ENCODE assay signal across 7 mouse cellular contexts in the genomic region with DNA sequence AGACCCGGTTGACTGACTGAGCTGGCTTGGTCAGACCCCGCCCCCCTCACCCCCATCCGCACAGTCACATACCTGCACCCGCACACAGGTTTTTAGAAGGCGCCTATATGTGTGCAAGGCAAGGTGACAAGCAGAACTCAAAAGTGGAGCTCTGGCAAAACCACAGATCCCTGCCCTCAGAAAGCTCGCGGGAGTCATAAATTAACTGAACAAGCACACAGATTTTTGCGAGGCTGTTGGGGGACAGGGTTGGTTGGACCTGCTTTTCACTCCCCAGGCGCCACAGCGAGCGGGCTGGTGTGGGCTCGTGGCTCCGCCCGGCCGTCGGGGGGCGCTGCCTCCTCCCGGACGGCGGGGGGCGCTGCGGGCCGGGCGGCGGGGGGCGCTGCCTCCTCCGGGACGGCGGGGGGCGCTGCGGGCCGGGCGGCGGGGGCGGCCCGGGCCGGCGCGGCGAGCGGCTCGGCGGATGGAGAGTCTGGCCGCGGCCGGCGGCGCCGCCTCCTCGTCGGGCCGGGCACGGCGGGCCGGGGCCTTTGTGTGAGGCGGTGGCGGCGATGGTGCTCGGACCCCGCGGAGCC. TPM values are rescaled to one million over a fixed set of nuclear protein-coding genes. Genes with fewer than 3 reads are reported as not detected.
DNase-seq lines count a peak whose midpoint lies in the region; ATAC-seq lines count a peak whose summit lies in the region.

Gene Zbtb39, plus strand, starts transcription at position 456 of the 578 bp plus-strand sequence.

- H3K4me2 ChIP-seq in intestine, embryonic 16.5 days (ENCODE audit: low read depth, low read length), result peak within 1 kb of the TSS; percentile 78
- H3K4me2 ChIP-seq in limb, embryonic 11.5 days (ENCODE audit: low read depth, severe bottlenecking), result peak within 1 kb of the TSS; percentile 77
- peak within 1 kb of the TSS; percentile 76 for H3K4me2 ChIP-seq in midbrain, embryonic 12.5 days (replicated peaks)

- peaks cover 16% of the 10 kb centered on the region for H3K4me1 ChIP-seq in intestine, embryonic 16.5 days (ENCODE audit: control insufficient read depth, insufficient read depth, low read length)
- H3K4me1 ChIP-seq in limb, embryonic 11.5 days (ENCODE audit: control insufficient read depth, insufficient read depth, low read length), result no peaks in the 10 kb centered on the region
- peaks cover 14% of the 10 kb centered on the region for H3K4me1 ChIP-seq in midbrain, embryonic 12.5 days

- DNase-seq in adrenal gland, adult 2 months, result peak; percentile 90
- peak; percentile 90 for DNase-seq in embryo, embryonic 11 days
- DNase-seq in limb, embryonic 11.5 days (ENCODE audit: low spot score), result peak; percentile 84
- DNase-seq in spleen, adult 12 weeks (ENCODE audit: low spot score), result peak; percentile 68

- peaks cover 28% of the 10 kb centered on the region for H3K36me3 ChIP-seq in intestine, embryonic 16.5 days (ENCODE audit: control insufficient read depth, insufficient read depth, low read length)
- peaks cover 25% of the 10 kb centered on the region for H3K36me3 ChIP-seq in limb, embryonic 11.5 days (ENCODE audit: control insufficient read depth, insufficient read depth, low read length)
- peaks cover 29% of the 10 kb centered on the region for H3K36me3 ChIP-seq in midbrain, embryonic 12.5 days

- H3K4me3 ChIP-seq in intestine, embryonic 16.5 days (ENCODE audit: low read length), result peak within 1 kb of the TSS; percentile 90
- H3K4me3 ChIP-seq in limb, embryonic 11.5 days (ENCODE audit: low read depth, low read length), result peak within 1 kb of the TSS; percentile 89
- peak within 1 kb of the TSS; percentile 99 for H3K4me3 ChIP-seq in midbrain, embryonic 12.5 days

- H3K9me3 ChIP-seq in intestine, embryonic 16.5 days (ENCODE audit: control insufficient read depth, low read length), result no peaks in the 10 kb centered on the region
- H3K9me3 ChIP-seq in limb, embryonic 11.5 days (ENCODE audit: control insufficient read depth, low read length), result no peaks in the 10 kb centered on the region
- no peaks in the 10 kb centered on the region for H3K9me3 ChIP-seq in midbrain, embryonic 12.5 days

- H3K27ac ChIP-seq in intestine, embryonic 16.5 days (ENCODE audit: low read length), result peak within 1 kb of the TSS; percentile 91
- H3K27ac ChIP-seq in limb, embryonic 11.5 days (replicated peaks; ENCODE audit: low read depth, low read length), result peak within 1 kb of the TSS; percentile 73
- peak within 1 kb of the TSS; percentile 78 for H3K27ac ChIP-seq in midbrain, embryonic 12.5 days (replicated peaks)

- H3K9ac ChIP-seq in intestine, embryonic 16.5 days (ENCODE audit: low read depth, low read length), result peak within 1 kb of the TSS; percentile 95
- peak within 1 kb of the TSS; percentile 98 for H3K9ac ChIP-seq in limb, embryonic 11.5 days (ENCODE audit: low read length)
- H3K9ac ChIP-seq in midbrain, embryonic 12.5 days (replicated peaks), result peak within 1 kb of the TSS; percentile 98

- WGBS in intestine, embryonic 16.5 days, result under 1% methylated on average over 25 of the region's 61 CpGs
- under 1% methylated on average over 50 of the region's 61 CpGs for WGBS in limb, embryonic 11.5 days
- 2% methylated on average over 25 of the region's 61 CpGs for WGBS in midbrain, embryonic 12.5 days

- no peaks in the 10 kb centered on the region for H3K27me3 ChIP-seq in intestine, embryonic 16.5 days (replicated peaks; ENCODE audit: control insufficient read depth, insufficient read depth, low read length)
- no peaks in the 10 kb centered on the region for H3K27me3 ChIP-seq in limb, embryonic 11.5 days (ENCODE audit: control insufficient read depth, insufficient read depth, low read length)
- H3K27me3 ChIP-seq in midbrain, embryonic 12.5 days, result no peaks in the 10 kb centered on the region; the same call in 1 of the 2 replicates

- peak; percentile 63 for ATAC-seq in granulocyte monocyte progenitor cell, adult 5-6 weeks (replicated peaks; ENCODE audit: poor library complexity, severe bottlenecking)
- ATAC-seq in intestine, embryonic 16.5 days, result peak; percentile 78
- peak; percentile 69 for ATAC-seq in limb, embryonic 11.5 days (ENCODE audit: insufficient number of reproducible peaks, low FRiP score, low TSS enrichment, low read depth)
- ATAC-seq in midbrain, embryonic 12.5 days (ENCODE audit: low FRiP score, low read depth), result peak; percentile 89

RNA-seq across cellular contexts. Expression of gene Zbtb39, which starts in this region (rescaled TPM):
- total RNA-seq in adrenal gland, adult 2 months (2021), result 10 to 100 TPM; 11.0 to 11.8 TPM
- 5.6 and 5.8 TPM in 2 replicates for polyA plus RNA-seq in adrenal gland, adult 2 months (2012; rRNA removed)
- 6.7 and 7.2 TPM in 2 replicates for total RNA-seq in granulocyte monocyte progenitor cell, adult 5-6 weeks (2014; fragmentation: Nextera tagmentation)
- 2.6 and 3.6 TPM in 2 replicates for total RNA-seq in granulocyte monocyte progenitor cell, adult 5-6 weeks (2017)
- 1.6 TPM in 2 replicates for polyA plus RNA-seq in intestine, embryonic 16.5 days (2015; fragmentation: Nextera tagmentation; extraction: Ambion mirVana)
- 7.2 and 7.7 TPM in 2 replicates for polyA plus RNA-seq in limb, embryonic 11.5 days (2014; fragmentation: Nextera tagmentation; extraction: Ambion mirVana)
- 6.1 and 6.2 TPM in 2 replicates for polyA plus RNA-seq in midbrain, embryonic 12.5 days (2016; fragmentation: Nextera tagmentation; extraction: Ambion mirVana)

Comparison
In these comparisons a context has a peak if more than half of its experiments do, and no peak if none do; other contexts are left out.
1. Peak in every context shown above with its lines: DNase-seq, ATAC-seq, H3K4me3 ChIP-seq and H3K27ac ChIP-seq.